Mouse (Mus musculus) cerebellum, adult (tissue): ENCODE results near the gene Fuom.

Source experiments
- ATAC-seq: cut with Nextera tagmentation; 2 replicates; pipeline ENCODE4 v1.9.2; 2017; ENCODE audit warnings: mild to moderate bottlenecking, moderate library complexity, mixed read lengths; ENCODE audit not compliant: insufficient number of reproducible peaks, low FRiP score, low TSS enrichment

Fuom gene

GRCm38 (mm10) chr7:140058528-140058927 lies 43.7 kb downstream of the Fuom start:
- no peak for ATAC-seq

DNA sequence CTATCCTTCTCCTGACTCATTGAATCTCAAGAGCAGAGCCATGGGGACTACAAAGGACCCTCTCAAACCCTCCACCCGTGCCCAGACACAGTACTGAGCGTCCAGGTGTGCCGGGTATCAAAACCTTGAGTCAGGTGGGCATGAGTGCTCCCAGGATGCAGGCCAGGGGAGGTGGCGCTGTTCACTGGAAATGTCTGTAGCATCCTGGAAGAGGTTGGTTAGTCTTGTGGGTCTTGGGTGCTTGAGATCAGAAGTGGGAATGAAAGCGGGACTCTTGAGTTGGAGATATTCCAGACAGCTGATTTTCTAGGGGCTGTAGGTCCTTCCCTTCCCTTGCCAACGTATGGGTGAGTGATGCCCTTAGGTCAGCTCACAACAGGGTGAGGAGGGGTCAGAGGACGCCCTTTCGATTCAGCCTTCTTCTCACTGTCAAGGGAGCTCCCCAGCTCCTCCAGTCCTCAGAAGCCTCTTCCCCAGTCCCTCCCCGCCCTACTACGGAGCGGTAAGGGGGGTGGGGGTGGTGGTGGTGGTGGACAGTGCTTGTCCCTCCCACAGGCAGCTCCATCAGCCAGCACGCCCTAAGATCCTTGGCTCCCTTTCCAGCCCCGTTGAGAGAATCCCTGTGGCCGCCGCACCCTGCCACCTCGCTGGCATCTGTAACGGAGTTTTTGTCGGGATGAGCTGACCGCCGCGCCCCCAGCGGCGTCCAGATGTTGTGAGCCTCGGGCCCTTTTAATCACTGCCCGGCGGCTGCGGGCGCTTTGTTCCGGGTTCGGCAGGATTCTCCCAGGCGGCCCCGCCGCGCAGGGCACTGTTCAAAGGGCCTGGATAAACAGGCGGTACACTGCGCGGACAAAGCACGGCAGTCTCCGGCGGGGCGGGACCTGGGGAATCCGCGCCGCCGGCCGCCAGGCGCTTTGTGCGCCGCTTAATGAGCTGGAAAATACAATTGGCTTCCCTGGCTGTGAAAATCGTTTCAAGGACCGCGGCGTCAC lies 44.5 kb downstream of the Fuom start:
- no peak for ATAC-seq

GRCm38 (mm10) chr7:140054124-140054523 lies 48.1 kb downstream of the Fuom start:
- no peak for ATAC-seq

- no peak for ATAC-seq
These were observed 53.0 kb downstream of the Fuom start for GRCm38 (mm10) chr7:140049115-140049689.

DNA sequence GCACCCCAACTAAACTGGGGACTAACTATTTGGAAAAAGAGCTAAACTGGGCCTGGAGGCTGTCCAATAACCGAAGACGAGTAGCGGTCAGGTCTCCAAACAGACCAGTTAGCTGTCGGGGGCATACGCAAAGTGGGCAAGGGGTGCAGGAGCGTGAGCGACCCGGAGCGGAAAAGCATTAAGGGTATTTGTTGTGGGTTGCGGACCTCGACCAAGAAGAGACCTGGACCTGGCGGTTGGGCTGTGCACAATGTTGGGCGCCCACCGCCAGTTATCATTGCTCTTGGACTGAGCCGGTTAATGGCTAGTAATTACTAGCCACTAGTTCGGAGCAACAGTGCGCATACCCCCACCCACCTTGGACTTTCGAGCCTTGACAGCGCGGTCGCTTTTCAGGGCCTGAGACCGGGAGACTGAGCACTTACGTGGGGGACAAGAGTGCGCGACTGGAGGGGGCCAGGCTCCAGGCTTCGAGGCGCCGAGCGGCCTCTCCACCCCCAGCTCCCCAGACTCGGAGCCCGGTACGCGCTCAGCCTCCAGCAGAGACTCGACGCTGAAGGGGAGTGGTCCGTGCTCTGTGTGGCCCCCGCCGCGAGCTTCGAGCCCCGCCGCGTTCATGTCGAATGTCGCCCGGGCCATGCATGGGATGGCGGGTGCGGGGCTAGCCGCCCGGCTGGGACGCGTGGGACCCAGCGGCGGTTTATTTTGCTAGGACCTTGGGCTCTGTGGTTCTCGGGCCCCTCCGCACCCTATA lies 53.7 kb downstream of the Fuom start, which contains the start of gene Msx3:
Msx3 (minus strand) TSS at position 729 of the 754 bp plus-strand sequence.
- ATAC-seq = no peak

- ATAC-seq = no peak
These were observed 54.4 kb downstream of the Fuom start for GRCm38 (mm10) chr7:140047811-140048311.
